Comparison of ENCODE assay signal across 24 mouse cellular contexts in genomic region chr3:117739760-117740159, GRCm38 (mm10).
"Had no signal": no experiment of that assay in that cellular context is flagged by ENCODE, and none has a peak within 500 bp of the region (broad histone marks: within the 10 kb centered on the region; RNA-seq: fewer than 3 reads in every experiment).

No protein-coding gene starts in this region.

- H3K36me3 ChIP-seq: heart, embryonic 13.5 days; heart, embryonic 15.5 days; hindbrain, embryonic 15.5 days; kidney, embryonic 15.5 days; limb, embryonic 13.5 days; limb, embryonic 15.5 days; liver, embryonic 12.5 days had no signal

- H3K4me2 ChIP-seq: heart, embryonic 11.5 days; heart, embryonic 13.5 days; heart, embryonic 15.5 days; hindbrain, embryonic 15.5 days; kidney, embryonic 15.5 days; limb, embryonic 13.5 days; limb, embryonic 15.5 days; liver, embryonic 12.5 days had no signal

- H3K9me3 ChIP-seq: heart, embryonic 13.5 days; heart, embryonic 15.5 days; hindbrain, embryonic 15.5 days; kidney, embryonic 15.5 days; limb, embryonic 13.5 days; limb, embryonic 15.5 days; liver, embryonic 12.5 days had no signal

- H3K4me3 ChIP-seq: heart, adult 2 months; heart, embryonic 13.5 days; heart, embryonic 15.5 days; hindbrain, embryonic 15.5 days; kidney, embryonic 15.5 days; limb, embryonic 13.5 days; limb, embryonic 15.5 days; liver, embryonic 12.5 days had no signal

- DNase-seq: gastrocnemius, postnatal 14 days; gastrocnemius, postnatal 36 days; heart, adult 11 months; heart, adult 2 months; heart, postnatal 14 days; heart, postnatal 36 days; kidney, adult 11 months; kidney, adult 2 months; kidney, adult 9 months; kidney, postnatal 14 days; kidney, postnatal 36 days; layer of hippocampus, adult 9-11 months; layer of hippocampus, postnatal 36 days had no signal

- H3K27me3 ChIP-seq: heart, embryonic 13.5 days; heart, embryonic 15.5 days; hindbrain, embryonic 15.5 days; kidney, embryonic 15.5 days; limb, embryonic 13.5 days; limb, embryonic 15.5 days; liver, embryonic 12.5 days had no signal

- ATAC-seq: intestine, embryonic 16.5 days; liver, embryonic 12.5 days had no signal

- H3K9ac ChIP-seq: heart, embryonic 13.5 days; heart, embryonic 15.5 days; hindbrain, embryonic 15.5 days; kidney, embryonic 15.5 days; limb, embryonic 13.5 days; limb, embryonic 15.5 days; liver, embryonic 12.5 days; liver, embryonic 14.5 days had no signal

- H3K4me1 ChIP-seq: heart, embryonic 13.5 days; heart, embryonic 15.5 days; hindbrain, embryonic 15.5 days; kidney, embryonic 15.5 days; limb, embryonic 13.5 days; limb, embryonic 15.5 days; liver, embryonic 12.5 days had no signal

- H3K27ac ChIP-seq: heart, adult 2 months; heart, embryonic 13.5 days; heart, embryonic 15.5 days; hindbrain, embryonic 15.5 days; kidney, embryonic 15.5 days; kidney, postnatal 0 days; limb, embryonic 13.5 days; limb, embryonic 15.5 days; liver, embryonic 12.5 days; liver, embryonic 14.5 days had no signal
